Mouse (Mus musculus): ENCODE measurements at regions not wholly inside any gene's neighbourhood (a gene's known extent, or its start where the extent isn't known, plus 50 kb on each side); places are given as distances from the start of the nearest gene placed in this dataset.

GRCm38 (mm10) chr3:128081430-128081829 is 185.3 kb upstream of the Fam241a start:
- Histone ChIP-seq H3K27ac (ENCODE audit: low read depth, low read length) (no peak overlapping the region), H3K4me1 (ENCODE audit: control insufficient read depth, insufficient read depth, low read length) (no peaks in the 10 kb centered on the region), H3K9me3 (ENCODE audit: control insufficient read depth, low read length) (no peaks in the 10 kb centered on the region), H3K9ac (ENCODE audit: low read length) (no peak overlapping the region), H3K36me3 (ENCODE audit: control insufficient read depth, insufficient read depth, low read length) (no peaks in the 10 kb centered on the region), H3K4me3 (ENCODE audit: low read depth, low read length) (no peak overlapping the region), H3K4me2 (no peak overlapping the region), H3K27me3 (ENCODE audit: control insufficient read depth, insufficient read depth, low read length) (no peaks in the 10 kb centered on the region)
- 90% methylated on average over 1 of the region's 1 CpGs for WGBS
- DNase-seq (ENCODE audit: low spot score, missing footprints): no peak
- no peak for ATAC-seq (ENCODE audit: low FRiP score)

GRCm38 (mm10) chr3:128067861-128068260 is 171.7 kb upstream of the Fam241a start:
- Histone ChIP-seq H3K9me3 (ENCODE audit: control insufficient read depth, low read length) (no peaks in the 10 kb centered on the region), H3K9ac (ENCODE audit: low read length) (no peak overlapping the region), H3K27ac (ENCODE audit: low read depth, low read length) (no peak overlapping the region), H3K4me1 (ENCODE audit: control insufficient read depth, insufficient read depth, low read length) (no peaks in the 10 kb centered on the region), H3K4me3 (ENCODE audit: low read depth, low read length) (no peak overlapping the region), H3K4me2 (no peak overlapping the region), H3K36me3 (ENCODE audit: control insufficient read depth, insufficient read depth, low read length) (no peaks in the 10 kb centered on the region), H3K27me3 (ENCODE audit: control insufficient read depth, insufficient read depth, low read length) (no peaks in the 10 kb centered on the region)
- WGBS: 72% methylated on average over 4 of the region's 4 CpGs
- DNase-seq (ENCODE audit: low spot score, missing footprints): no peak
- no peak for ATAC-seq (ENCODE audit: low FRiP score)

GRCm38 (mm10) chr3:128054031-128054430 is 157.9 kb upstream of the Fam241a start:
- Histone ChIP-seq H3K9ac (ENCODE audit: low read length) (no peak overlapping the region), H3K4me3 (ENCODE audit: low read depth, low read length) (no peak overlapping the region), H3K4me2 (no peak overlapping the region), H3K36me3 (ENCODE audit: control insufficient read depth, insufficient read depth, low read length) (no peaks in the 10 kb centered on the region), H3K27me3 (ENCODE audit: control insufficient read depth, insufficient read depth, low read length) (no peaks in the 10 kb centered on the region), H3K9me3 (ENCODE audit: control insufficient read depth, low read length) (no peaks in the 10 kb centered on the region), H3K27ac (ENCODE audit: low read depth, low read length) (no peak overlapping the region), H3K4me1 (ENCODE audit: control insufficient read depth, insufficient read depth, low read length) (no peaks in the 10 kb centered on the region)
- ATAC-seq (ENCODE audit: low FRiP score) (no peak), DNase-seq (ENCODE audit: low spot score, missing footprints) (no peak)
- 81% methylated on average over 9 of the region's 9 CpGs for WGBS

- WGBS: 85% methylated on average over 3 of the region's 3 CpGs
- Histone ChIP-seq H3K4me3 (ENCODE audit: low read depth, low read length) (no peak overlapping the region), H3K27me3 (ENCODE audit: control insufficient read depth, insufficient read depth, low read length) (no peaks in the 10 kb centered on the region), H3K27ac (ENCODE audit: low read depth, low read length) (no peak overlapping the region), H3K9me3 (ENCODE audit: control insufficient read depth, low read length) (no peaks in the 10 kb centered on the region), H3K4me2 (no peak overlapping the region), H3K9ac (ENCODE audit: low read length) (no peak overlapping the region), H3K4me1 (ENCODE audit: control insufficient read depth, insufficient read depth, low read length) (no peaks in the 10 kb centered on the region), H3K36me3 (ENCODE audit: control insufficient read depth, insufficient read depth, low read length) (no peaks in the 10 kb centered on the region)
- DNase-seq (ENCODE audit: low spot score, missing footprints): no peak
- ATAC-seq (ENCODE audit: low FRiP score): no peak
Observed at GRCm38 (mm10) chr3:128043709-128044108, 147.6 kb upstream of the Fam241a start.

GRCm38 (mm10) chr3:128040407-128041115 is 144.4 kb upstream of the Fam241a start:
- peak; percentile 85 for ATAC-seq (ENCODE audit: low FRiP score)
- Histone ChIP-seq H3K36me3 (ENCODE audit: control insufficient read depth, insufficient read depth, low read length) (no peaks in the 10 kb centered on the region), H3K27ac (ENCODE audit: low read depth, low read length) (no peak overlapping the region), H3K9ac (ENCODE audit: low read length) (no peak overlapping the region), H3K4me1 (ENCODE audit: control insufficient read depth, insufficient read depth, low read length) (no peaks in the 10 kb centered on the region), H3K4me2 (no peak overlapping the region), H3K9me3 (ENCODE audit: control insufficient read depth, low read length) (no peaks in the 10 kb centered on the region), H3K4me3 (ENCODE audit: low read depth, low read length) (no peak overlapping the region), H3K27me3 (ENCODE audit: control insufficient read depth, insufficient read depth, low read length) (no peaks in the 10 kb centered on the region)
- 48% methylated on average over 12 of the region's 12 CpGs for WGBS
- peak; percentile 85 for DNase-seq (ENCODE audit: low spot score, missing footprints)

- no peaks in the 10 kb centered on the region for H3K4me1 ChIP-seq (ENCODE audit: control insufficient read depth, insufficient read depth, low read length)
- no peaks in the 10 kb centered on the region for H3K9me3 ChIP-seq (ENCODE audit: control insufficient read depth, low read length)
- H3K4me2 ChIP-seq: no peak overlapping the region
- no peak overlapping the region for H3K4me3 ChIP-seq (ENCODE audit: low read depth, low read length)
- no peak for DNase-seq (ENCODE audit: low spot score, missing footprints)
- no peaks in the 10 kb centered on the region for H3K36me3 ChIP-seq (ENCODE audit: control insufficient read depth, insufficient read depth, low read length)
- no peaks in the 10 kb centered on the region for H3K27me3 ChIP-seq (ENCODE audit: control insufficient read depth, insufficient read depth, low read length)
- no peak overlapping the region for H3K27ac ChIP-seq (ENCODE audit: low read depth, low read length)
- 67% methylated on average over 5 of the region's 5 CpGs for WGBS
- no peak for ATAC-seq (ENCODE audit: low FRiP score)
- no peak overlapping the region for H3K9ac ChIP-seq (ENCODE audit: low read length)
Observed at GRCm38 (mm10) chr3:128039185-128039584, 143.1 kb upstream of the Fam241a start.

GRCm38 (mm10) chr3:128036538-128036937 is 140.4 kb upstream of the Fam241a start:
- 73% methylated on average over 10 of the region's 10 CpGs for WGBS
- no peak overlapping the region for H3K4me3 ChIP-seq (ENCODE audit: low read depth, low read length)
- H3K9me3 ChIP-seq (ENCODE audit: control insufficient read depth, low read length): no peaks in the 10 kb centered on the region
- H3K9ac ChIP-seq (ENCODE audit: low read length): no peak overlapping the region
- no peak overlapping the region for H3K27ac ChIP-seq (ENCODE audit: low read depth, low read length)
- no peak overlapping the region for H3K4me2 ChIP-seq
- no peaks in the 10 kb centered on the region for H3K27me3 ChIP-seq (ENCODE audit: control insufficient read depth, insufficient read depth, low read length)
- H3K4me1 ChIP-seq (ENCODE audit: control insufficient read depth, insufficient read depth, low read length): no peaks in the 10 kb centered on the region
- ATAC-seq (ENCODE audit: low FRiP score) (no peak), DNase-seq (ENCODE audit: low spot score, missing footprints) (no peak)
- no peaks in the 10 kb centered on the region for H3K36me3 ChIP-seq (ENCODE audit: control insufficient read depth, insufficient read depth, low read length)

GRCm38 (mm10) chr3:128030352-128030751 is 134.2 kb upstream of the Fam241a start:
- no peaks in the 10 kb centered on the region for H3K36me3 ChIP-seq (ENCODE audit: control insufficient read depth, insufficient read depth, low read length)
- H3K4me2 ChIP-seq: no peak overlapping the region
- no peaks in the 10 kb centered on the region; the same call in 1 of the 2 replicates for H3K4me1 ChIP-seq (ENCODE audit: control insufficient read depth, insufficient read depth, low read length)
- no peaks in the 10 kb centered on the region for H3K9me3 ChIP-seq (ENCODE audit: control insufficient read depth, low read length)
- DNase-seq (ENCODE audit: low spot score, missing footprints): no peak
- no peak overlapping the region for H3K4me3 ChIP-seq (ENCODE audit: low read depth, low read length)
- no peak for ATAC-seq (ENCODE audit: low FRiP score)
- no peak overlapping the region for H3K9ac ChIP-seq (ENCODE audit: low read length)
- no peaks in the 10 kb centered on the region for H3K27me3 ChIP-seq (ENCODE audit: control insufficient read depth, insufficient read depth, low read length)
- WGBS: 90% methylated on average over 3 of the region's 3 CpGs
- H3K27ac ChIP-seq (ENCODE audit: low read depth, low read length): no peak overlapping the region

GRCm38 (mm10) chr3:128029565-128029915 is 133.4 kb upstream of the Fam241a start:
- DNase-seq (ENCODE audit: low spot score, missing footprints): no peak
- Histone ChIP-seq H3K9me3 (ENCODE audit: control insufficient read depth, low read length) (no peaks in the 10 kb centered on the region), H3K4me3 (ENCODE audit: low read depth, low read length) (no peak overlapping the region), H3K36me3 (ENCODE audit: control insufficient read depth, insufficient read depth, low read length) (no peaks in the 10 kb centered on the region), H3K4me1 (ENCODE audit: control insufficient read depth, insufficient read depth, low read length) (no peaks in the 10 kb centered on the region; the same call in 1 of the 2 replicates), H3K27ac (ENCODE audit: low read depth, low read length) (no peak overlapping the region), H3K4me2 (no peak overlapping the region), H3K9ac (ENCODE audit: low read length) (no peak overlapping the region), H3K27me3 (ENCODE audit: control insufficient read depth, insufficient read depth, low read length) (no peaks in the 10 kb centered on the region)
- WGBS: 78% methylated on average over 5 of the region's 5 CpGs
- no peak for ATAC-seq (ENCODE audit: low FRiP score)
